Mouse (Mus musculus): ENCODE results near the gene Stxbp1. TPM values are rescaled to one million over a fixed set of nuclear protein-coding genes. Genes with fewer than 3 reads are reported as not detected.

Gene Stxbp1
- total and polyA plus RNA-seq, 2 experiments from 2014 or later = 12.6 to 23.5 TPM

GRCm38 (mm10) chr2:32821041-32821802 is 25.8 kb downstream of the Stxbp1 start:
- ATAC-seq (ENCODE audit: insufficient read depth, low read depth) (no peak), DNase-seq (ENCODE audit: low spot score) (no peak)
- 63% methylated on average over 11 of the region's 11 CpGs for WGBS
- Histone ChIP-seq H3K27ac (ENCODE audit: low read depth) (no peak overlapping the region), H3K36me3 (replicated peaks; ENCODE audit: control insufficient read depth, insufficient read depth, low read length) (peaks cover 24% of the 10 kb centered on the region), H3K4me1 (ENCODE audit: control insufficient read depth, insufficient read depth) (no peaks in the 10 kb centered on the region), H3K4me2 (ENCODE audit: low read depth, low read length) (no peak overlapping the region), H3K9me3 (replicated peaks; ENCODE audit: control insufficient read depth, low read length) (no peaks in the 10 kb centered on the region), H3K9ac (replicated peaks; ENCODE audit: low read depth, low read length) (no peak overlapping the region), H3K4me3 (ENCODE audit: low read depth, low read length) (no peak overlapping the region), H3K27me3 (ENCODE audit: control insufficient read depth, insufficient read depth, low read length) (no peaks in the 10 kb centered on the region)
- TF ChIP-seq CTCF (IDR thresholded peaks at IDR 0.05; ENCODE audit: low read depth) = peak; percentile 70
- TF ChIP-seq EP300 (IDR thresholded peaks at IDR 0.05; ENCODE audit: low read depth) = no peak

- 93% methylated on average over 5 of the region's 5 CpGs for WGBS
- Histone ChIP-seq H3K27ac (ENCODE audit: low read depth) (no peak overlapping the region), H3K36me3 (replicated peaks; ENCODE audit: control insufficient read depth, insufficient read depth, low read length) (peaks cover 48% of the 10 kb centered on the region), H3K4me1 (ENCODE audit: control insufficient read depth, insufficient read depth) (no peaks in the 10 kb centered on the region), H3K9ac (replicated peaks; ENCODE audit: low read depth, low read length) (no peak overlapping the region), H3K27me3 (ENCODE audit: control insufficient read depth, insufficient read depth, low read length) (no peaks in the 10 kb centered on the region), H3K4me2 (ENCODE audit: low read depth, low read length) (no peak overlapping the region), H3K9me3 (replicated peaks; ENCODE audit: control insufficient read depth, low read length) (no peaks in the 10 kb centered on the region), H3K4me3 (ENCODE audit: low read depth, low read length) (no peak overlapping the region)
- TF ChIP-seq EP300 (IDR thresholded peaks at IDR 0.05; ENCODE audit: low read depth) (no peak), CTCF (IDR thresholded peaks at IDR 0.05; ENCODE audit: low read depth) (no peak)
- ATAC-seq (ENCODE audit: insufficient read depth, low read depth) (no peak), DNase-seq (ENCODE audit: low spot score) (no peak)
These were observed 28.8 kb downstream of the Stxbp1 start for GRCm38 (mm10) chr2:32818208-32818607.

- WGBS = 72% methylated on average over 7 of the region's 7 CpGs
- H3K9ac ChIP-seq (replicated peaks; ENCODE audit: low read depth, low read length) = no peak overlapping the region
- no peaks in the 10 kb centered on the region for H3K9me3 ChIP-seq (replicated peaks; ENCODE audit: control insufficient read depth, low read length)
- H3K4me1 ChIP-seq (ENCODE audit: control insufficient read depth, insufficient read depth) = no peaks in the 10 kb centered on the region
- H3K4me2 ChIP-seq (ENCODE audit: low read depth, low read length) = no peak overlapping the region
- no peak for DNase-seq (ENCODE audit: low spot score)
- TF ChIP-seq CTCF (IDR thresholded peaks at IDR 0.05; ENCODE audit: low read depth) = no peak
- TF ChIP-seq EP300 (IDR thresholded peaks at IDR 0.05; ENCODE audit: low read depth) = no peak
- no peak overlapping the region for H3K27ac ChIP-seq (ENCODE audit: low read depth)
- peaks cover 46% of the 10 kb centered on the region for H3K36me3 ChIP-seq (replicated peaks; ENCODE audit: control insufficient read depth, insufficient read depth, low read length)
- H3K27me3 ChIP-seq (ENCODE audit: control insufficient read depth, insufficient read depth, low read length) = no peaks in the 10 kb centered on the region
- no peak overlapping the region for H3K4me3 ChIP-seq (ENCODE audit: low read depth, low read length)
- ATAC-seq (ENCODE audit: insufficient read depth, low read depth) = no peak
These were observed 29.5 kb downstream of the Stxbp1 start for GRCm38 (mm10) chr2:32817589-32817988.

GRCm38 (mm10) chr2:32816946-32817581 is 30.0 kb downstream of the Stxbp1 start:
- no peak for DNase-seq (ENCODE audit: low spot score)
- H3K4me2 ChIP-seq (ENCODE audit: low read depth, low read length) = no peak overlapping the region
- TF ChIP-seq EP300 (IDR thresholded peaks at IDR 0.05; ENCODE audit: low read depth) = no peak
- TF ChIP-seq CTCF (IDR thresholded peaks at IDR 0.05; ENCODE audit: low read depth) = no peak
- ATAC-seq (ENCODE audit: insufficient read depth, low read depth) = no peak
- peaks cover 46% of the 10 kb centered on the region for H3K36me3 ChIP-seq (replicated peaks; ENCODE audit: control insufficient read depth, insufficient read depth, low read length)
- H3K27me3 ChIP-seq (ENCODE audit: control insufficient read depth, insufficient read depth, low read length) = no peaks in the 10 kb centered on the region
- no peak overlapping the region for H3K4me3 ChIP-seq (ENCODE audit: low read depth, low read length)
- WGBS = 67% methylated on average over 17 of the region's 17 CpGs
- no peak overlapping the region for H3K27ac ChIP-seq (ENCODE audit: low read depth)
- H3K9ac ChIP-seq (replicated peaks; ENCODE audit: low read depth, low read length) = no peak overlapping the region
- H3K9me3 ChIP-seq (replicated peaks; ENCODE audit: control insufficient read depth, low read length) = no peaks in the 10 kb centered on the region
- no peaks in the 10 kb centered on the region for H3K4me1 ChIP-seq (ENCODE audit: control insufficient read depth, insufficient read depth)

- TF ChIP-seq CTCF (IDR thresholded peaks at IDR 0.05; ENCODE audit: low read depth) (no peak), EP300 (IDR thresholded peaks at IDR 0.05; ENCODE audit: low read depth) (no peak)
- Histone ChIP-seq H3K9me3 (replicated peaks; ENCODE audit: control insufficient read depth, low read length) (no peaks in the 10 kb centered on the region), H3K4me1 (ENCODE audit: control insufficient read depth, insufficient read depth) (no peaks in the 10 kb centered on the region), H3K27me3 (ENCODE audit: control insufficient read depth, insufficient read depth, low read length) (no peaks in the 10 kb centered on the region), H3K4me3 (ENCODE audit: low read depth, low read length) (no peak overlapping the region), H3K36me3 (replicated peaks; ENCODE audit: control insufficient read depth, insufficient read depth, low read length) (peaks cover 52% of the 10 kb centered on the region), H3K9ac (replicated peaks; ENCODE audit: low read depth, low read length) (no peak overlapping the region), H3K27ac (ENCODE audit: low read depth) (no peak overlapping the region), H3K4me2 (ENCODE audit: low read depth, low read length) (no peak overlapping the region)
- DNase-seq (ENCODE audit: low spot score) (no peak), ATAC-seq (ENCODE audit: insufficient read depth, low read depth) (no peak)
- WGBS = 92% methylated on average over 2 of the region's 2 CpGs
These were observed 30.5 kb downstream of the Stxbp1 start for GRCm38 (mm10) chr2:32816497-32816896.

Data from heart, postnatal 0 days (tissue).